Mouse (Mus musculus): ENCODE data around the gene Pik3r4. TPM values are rescaled to one million over a fixed set of nuclear protein-coding genes. Genes with fewer than 3 reads are reported as not detected.
"Not testable (repeated sequence)": the region's sequence is repeated elsewhere in the genome, so short reads cannot be mapped to it uniquely, and the experiment has no call there.

Pik3r4 gene
- polyA plus RNA-seq (2014; fragmentation: Nextera tagmentation; extraction: Ambion mirVana) = 13.8 and 26.8 TPM in 2 replicates

DNA sequence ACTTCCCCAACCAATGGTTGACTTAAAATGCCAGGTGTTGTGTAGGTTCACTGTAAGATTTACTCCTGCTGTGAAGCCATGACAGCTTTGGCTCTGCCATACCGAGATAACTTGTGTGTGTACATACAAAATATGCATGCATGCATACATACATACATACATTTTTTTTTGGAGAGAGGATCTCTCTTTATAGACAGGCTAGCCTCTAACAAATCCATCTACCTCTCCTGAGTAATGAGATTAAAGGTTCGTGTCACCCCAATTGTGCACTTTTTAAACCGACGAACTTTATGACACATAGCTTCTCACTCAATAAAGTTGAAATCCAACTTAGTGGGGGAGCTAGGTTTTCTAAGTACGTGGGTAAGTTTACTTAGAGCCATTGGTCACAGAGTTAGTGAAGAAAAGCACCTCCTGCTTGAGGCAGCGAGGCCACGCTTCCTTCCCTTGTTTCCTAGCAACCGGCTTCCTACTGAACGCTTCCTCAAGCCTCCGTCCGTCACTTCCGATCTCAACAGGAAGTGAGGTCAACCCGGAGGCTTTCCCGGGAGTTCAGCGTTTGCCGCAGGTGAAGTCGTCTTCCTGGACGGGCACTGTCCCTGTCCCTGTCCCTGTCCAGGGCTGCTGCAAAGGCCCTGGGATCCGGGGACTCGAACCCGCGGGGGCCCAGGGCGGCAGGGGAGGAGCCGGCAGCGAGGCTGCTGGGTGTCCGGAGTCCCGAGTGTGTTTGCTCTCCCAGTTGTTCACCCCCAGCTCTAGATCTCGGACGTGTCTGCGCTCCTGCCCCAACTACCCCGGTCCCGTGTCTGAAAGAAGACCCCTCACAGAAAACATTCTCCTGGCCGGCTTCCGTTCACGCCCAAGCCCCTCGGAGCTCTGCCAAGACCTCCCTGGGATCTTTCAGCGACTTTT lies at the start of gene Pik3r4:
TSS of gene Pik3r4 (plus strand) at position 519 of the 912 bp plus-strand sequence.
- Histone ChIP-seq H3K4me3 (ENCODE audit: low read length) (peak within 1 kb of the TSS; percentile 67), H3K4me1 (ENCODE audit: control insufficient read depth, insufficient read depth, low read length) (0 out of 2 replicates have a peak, but pooled peaks cover 5% of the 10 kb centered on the region), H3K27ac (ENCODE audit: low read depth, low read length) (0 out of 2 replicates have a peak within 1 kb of the TSS, but pooled peaks have one; percentile 1), H3K9ac (ENCODE audit: low read depth, low read length) (peak within 1 kb of the TSS; percentile 69), H3K27me3 (ENCODE audit: control insufficient read depth, insufficient read depth, low read length) (no peaks in the 10 kb centered on the region), H3K9me3 (ENCODE audit: control insufficient read depth, low read length) (no peaks in the 10 kb centered on the region), H3K4me2 (replicated peaks; ENCODE audit: low read depth, low read length) (peak within 1 kb of the TSS; percentile 75), H3K36me3 (ENCODE audit: control insufficient read depth, insufficient read depth, low read length) (peaks cover 11% of the 10 kb centered on the region)
- WGBS = 6% methylated on average over 37 of the region's 37 CpGs
- ATAC-seq (ENCODE audit: low FRiP score, low TSS enrichment) = peak; percentile 94

DNA sequence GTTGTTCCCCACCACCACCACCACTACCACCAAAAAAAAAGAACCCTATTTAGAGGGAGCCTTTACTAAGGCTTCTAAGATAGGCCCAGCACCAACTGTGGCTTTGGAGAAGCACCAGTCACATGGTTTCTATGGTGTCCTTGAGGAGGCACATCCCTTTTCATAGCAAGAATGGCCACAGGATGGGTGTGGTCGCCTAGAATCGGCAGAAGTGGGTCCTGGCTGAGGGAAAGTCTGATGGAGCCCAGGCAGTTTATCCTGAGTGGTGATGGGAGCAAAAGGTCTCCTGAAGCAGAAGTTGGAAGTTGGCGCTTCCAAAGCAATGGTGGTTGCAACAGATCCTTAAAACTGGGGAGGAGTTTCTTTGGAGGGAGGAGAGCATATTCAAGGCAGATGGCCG lies 43.9 kb upstream of the Pik3r4 start:
- Histone ChIP-seq H3K9me3 (ENCODE audit: control insufficient read depth, low read length) (no peaks in the 10 kb centered on the region), H3K9ac (ENCODE audit: low read depth, low read length) (no peak overlapping the region), H3K4me2 (replicated peaks; ENCODE audit: low read depth, low read length) (no peak overlapping the region), H3K4me3 (ENCODE audit: low read length) (no peak overlapping the region), H3K36me3 (ENCODE audit: control insufficient read depth, insufficient read depth, low read length) (no peaks in the 10 kb centered on the region), H3K27me3 (ENCODE audit: control insufficient read depth, insufficient read depth, low read length) (no peaks in the 10 kb centered on the region), H3K4me1 (ENCODE audit: control insufficient read depth, insufficient read depth, low read length) (no peaks in the 10 kb centered on the region), H3K27ac (ENCODE audit: low read depth, low read length) (no peak overlapping the region)
- no peak for ATAC-seq (ENCODE audit: low FRiP score, low TSS enrichment)
- WGBS = 93% methylated on average over 4 of the region's 4 CpGs

DNA sequence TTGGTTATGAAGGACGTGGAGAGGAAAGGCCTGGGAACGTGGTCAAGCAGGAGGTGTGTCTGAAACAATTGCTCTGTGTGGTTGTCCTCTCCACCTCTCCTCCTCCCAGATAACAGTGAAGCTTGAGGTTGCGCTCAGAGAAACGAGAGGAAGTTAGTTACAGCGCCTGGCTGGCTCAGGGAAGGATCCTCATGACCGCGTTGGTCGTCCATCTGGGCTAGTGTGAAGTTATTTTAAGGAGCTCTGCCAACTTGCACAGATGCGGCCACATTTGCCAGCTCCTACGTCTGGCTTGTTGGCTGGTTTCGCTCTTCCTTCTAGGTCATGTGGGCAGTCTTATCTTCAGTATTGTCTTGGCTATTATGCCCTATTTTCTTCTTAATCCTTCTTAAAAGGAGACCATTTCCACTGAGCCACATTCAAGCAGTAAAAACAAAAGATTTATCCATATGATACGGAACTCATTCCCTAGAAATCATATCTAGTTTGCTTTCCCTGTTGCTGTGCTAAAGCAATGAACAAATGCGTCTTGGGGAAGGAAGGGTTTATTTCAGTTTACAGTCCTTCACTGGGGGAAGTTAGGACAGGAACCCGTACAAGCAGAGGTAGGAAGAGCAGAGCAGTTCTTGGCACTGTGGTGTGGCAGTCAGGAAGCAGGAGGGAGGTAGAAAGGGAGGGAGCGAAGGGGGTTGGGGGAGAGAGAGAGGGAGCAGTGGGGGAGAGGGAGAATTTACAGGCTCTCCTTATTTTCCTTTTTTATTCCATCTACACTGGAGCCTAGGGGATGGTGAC lies 30.6 kb upstream of the Pik3r4 start:
- ATAC-seq (ENCODE audit: low FRiP score, low TSS enrichment) = no peak
- H3K27ac ChIP-seq (ENCODE audit: low read depth, low read length) = no peak overlapping the region
- H3K9me3 ChIP-seq (ENCODE audit: control insufficient read depth, low read length) = no peaks in the 10 kb centered on the region
- WGBS = 87% methylated on average over 15 of the region's 15 CpGs
- H3K4me1 ChIP-seq (ENCODE audit: control insufficient read depth, insufficient read depth, low read length) = no peaks in the 10 kb centered on the region
- no peak overlapping the region for H3K4me3 ChIP-seq (ENCODE audit: low read length)
- no peak overlapping the region for H3K4me2 ChIP-seq (replicated peaks; ENCODE audit: low read depth, low read length)
- H3K9ac ChIP-seq (ENCODE audit: low read depth, low read length) = no peak overlapping the region
- no peaks in the 10 kb centered on the region for H3K36me3 ChIP-seq (ENCODE audit: control insufficient read depth, insufficient read depth, low read length)
- no peaks in the 10 kb centered on the region for H3K27me3 ChIP-seq (ENCODE audit: control insufficient read depth, insufficient read depth, low read length)

DNA sequence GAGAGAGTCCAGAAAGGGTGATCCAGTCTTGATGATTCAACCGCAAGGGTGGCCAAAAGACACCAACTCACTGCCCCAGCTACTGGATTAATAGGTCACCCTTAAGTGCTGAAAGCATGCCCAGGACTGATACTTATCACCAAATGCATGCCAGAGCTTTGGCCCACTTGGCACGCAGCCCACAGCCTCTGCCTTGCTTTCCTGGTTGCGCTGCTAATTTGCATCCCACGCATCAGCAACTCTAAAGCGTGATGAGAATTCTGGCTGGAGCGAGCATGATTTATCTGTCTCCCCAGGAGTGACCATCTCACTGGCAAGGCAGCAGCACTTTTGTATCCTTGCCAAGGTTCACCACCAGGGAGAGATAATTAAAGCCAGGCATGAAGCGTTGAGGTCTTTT lies 29.9 kb upstream of the Pik3r4 start:
- no peaks in the 10 kb centered on the region for H3K27me3 ChIP-seq (ENCODE audit: control insufficient read depth, insufficient read depth, low read length)
- WGBS = 66% methylated on average over 7 of the region's 7 CpGs
- no peak overlapping the region for H3K9ac ChIP-seq (ENCODE audit: low read depth, low read length)
- no peak overlapping the region for H3K27ac ChIP-seq (ENCODE audit: low read depth, low read length)
- no peak overlapping the region for H3K4me2 ChIP-seq (replicated peaks; ENCODE audit: low read depth, low read length)
- no peaks in the 10 kb centered on the region for H3K9me3 ChIP-seq (ENCODE audit: control insufficient read depth, low read length)
- H3K36me3 ChIP-seq (ENCODE audit: control insufficient read depth, insufficient read depth, low read length) = no peaks in the 10 kb centered on the region
- H3K4me1 ChIP-seq (ENCODE audit: control insufficient read depth, insufficient read depth, low read length) = no peaks in the 10 kb centered on the region
- no peak for ATAC-seq (ENCODE audit: low FRiP score, low TSS enrichment)
- H3K4me3 ChIP-seq (ENCODE audit: low read length) = no peak overlapping the region

DNA sequence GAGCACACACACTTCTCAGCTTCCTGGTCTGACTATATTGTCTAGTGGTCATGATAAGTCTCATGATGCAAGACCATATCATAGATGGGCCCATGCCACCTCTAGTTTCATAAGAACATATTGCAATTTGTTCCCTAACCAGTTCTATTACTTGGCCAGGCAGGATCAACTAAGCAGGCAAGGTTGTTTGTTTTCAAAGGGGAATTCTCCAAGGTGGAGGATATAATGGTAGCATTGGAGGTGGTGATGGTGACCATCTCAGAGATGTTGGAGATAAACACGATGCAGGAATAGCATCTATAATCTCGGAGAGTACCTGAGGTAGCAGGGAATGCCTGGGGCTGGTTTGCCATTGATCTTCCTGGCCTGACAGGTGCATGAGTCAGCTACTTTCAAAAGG lies 26.8 kb upstream of the Pik3r4 start:
- Histone ChIP-seq H3K9ac (ENCODE audit: low read depth, low read length) (no peak overlapping the region), H3K27me3 (ENCODE audit: control insufficient read depth, insufficient read depth, low read length) (no peaks in the 10 kb centered on the region), H3K4me1 (ENCODE audit: control insufficient read depth, insufficient read depth, low read length) (no peaks in the 10 kb centered on the region), H3K27ac (ENCODE audit: low read depth, low read length) (no peak overlapping the region), H3K36me3 (ENCODE audit: control insufficient read depth, insufficient read depth, low read length) (no peaks in the 10 kb centered on the region), H3K9me3 (ENCODE audit: control insufficient read depth, low read length) (no peaks in the 10 kb centered on the region), H3K4me3 (ENCODE audit: low read length) (no peak overlapping the region), H3K4me2 (replicated peaks; ENCODE audit: low read depth, low read length) (no peak overlapping the region)
- 70% methylated on average over 2 of the region's 2 CpGs for WGBS
- no peak for ATAC-seq (ENCODE audit: low FRiP score, low TSS enrichment)

DNA sequence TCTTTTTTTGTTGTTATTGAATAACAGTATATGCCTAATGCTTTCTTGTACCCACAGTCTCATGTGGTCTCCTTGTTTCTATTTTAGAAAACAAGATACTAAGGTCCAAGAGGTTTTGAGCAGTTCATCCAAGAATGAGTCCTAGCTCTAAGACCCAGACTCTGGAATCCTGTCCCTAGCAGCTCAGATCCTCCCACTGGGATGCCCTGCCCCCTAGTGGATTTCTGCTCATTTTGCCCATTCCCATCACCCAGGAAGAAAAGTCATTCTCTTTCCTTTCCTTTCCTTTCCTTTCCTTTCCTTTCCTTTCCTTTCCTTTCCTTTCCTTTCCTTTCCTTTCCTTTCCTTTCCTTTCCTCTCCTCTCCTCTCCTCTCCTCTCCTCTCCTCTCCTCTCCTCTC lies 25.5 kb upstream of the Pik3r4 start:
- H3K4me3 ChIP-seq (ENCODE audit: low read length); H3K36me3 ChIP-seq (ENCODE audit: control insufficient read depth, insufficient read depth, low read length); H3K4me2 ChIP-seq (replicated peaks; ENCODE audit: low read depth, low read length); H3K27me3 ChIP-seq (ENCODE audit: control insufficient read depth, insufficient read depth, low read length); H3K27ac ChIP-seq (ENCODE audit: low read depth, low read length); H3K9me3 ChIP-seq (ENCODE audit: control insufficient read depth, low read length); H3K9ac ChIP-seq (ENCODE audit: low read depth, low read length); H3K4me1 ChIP-seq (ENCODE audit: control insufficient read depth, insufficient read depth, low read length); ATAC-seq (ENCODE audit: low FRiP score, low TSS enrichment): not testable (repeated sequence)

DNA sequence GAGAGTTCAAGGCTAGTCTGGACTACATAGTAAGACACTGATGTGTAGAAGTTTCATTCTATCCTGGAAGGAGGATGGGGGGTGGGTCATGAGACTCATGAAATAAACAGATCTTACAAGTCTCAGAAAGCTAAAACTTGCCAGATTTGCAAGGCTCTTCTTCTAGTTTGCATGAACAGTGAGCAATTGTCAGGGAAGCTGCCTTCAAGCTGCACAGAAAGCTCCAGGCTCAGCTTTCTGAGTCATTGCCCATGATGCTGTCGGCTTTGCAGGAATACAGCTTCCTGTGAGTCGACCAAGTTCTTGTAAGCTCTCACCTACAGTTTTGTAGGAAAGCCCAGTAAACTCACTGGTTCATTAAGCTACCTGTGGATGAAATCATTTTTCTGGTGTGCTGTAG lies 8.8 kb upstream of the Pik3r4 start:
- H3K4me2 ChIP-seq (replicated peaks; ENCODE audit: low read depth, low read length) = no peak overlapping the region
- H3K4me3 ChIP-seq (ENCODE audit: low read length) = no peak overlapping the region
- no peaks in the 10 kb centered on the region for H3K9me3 ChIP-seq (ENCODE audit: control insufficient read depth, low read length)
- H3K27ac ChIP-seq (ENCODE audit: low read depth, low read length) = no peak overlapping the region
- no peaks in the 10 kb centered on the region for H3K27me3 ChIP-seq (ENCODE audit: control insufficient read depth, insufficient read depth, low read length)
- WGBS = 81% methylated on average over 2 of the region's 2 CpGs
- no peak for ATAC-seq (ENCODE audit: low FRiP score, low TSS enrichment)
- H3K36me3 ChIP-seq (ENCODE audit: control insufficient read depth, insufficient read depth, low read length) = no peaks in the 10 kb centered on the region
- no peak overlapping the region for H3K9ac ChIP-seq (ENCODE audit: low read depth, low read length)
- H3K4me1 ChIP-seq (ENCODE audit: control insufficient read depth, insufficient read depth, low read length) = no peaks in the 10 kb centered on the region

DNA sequence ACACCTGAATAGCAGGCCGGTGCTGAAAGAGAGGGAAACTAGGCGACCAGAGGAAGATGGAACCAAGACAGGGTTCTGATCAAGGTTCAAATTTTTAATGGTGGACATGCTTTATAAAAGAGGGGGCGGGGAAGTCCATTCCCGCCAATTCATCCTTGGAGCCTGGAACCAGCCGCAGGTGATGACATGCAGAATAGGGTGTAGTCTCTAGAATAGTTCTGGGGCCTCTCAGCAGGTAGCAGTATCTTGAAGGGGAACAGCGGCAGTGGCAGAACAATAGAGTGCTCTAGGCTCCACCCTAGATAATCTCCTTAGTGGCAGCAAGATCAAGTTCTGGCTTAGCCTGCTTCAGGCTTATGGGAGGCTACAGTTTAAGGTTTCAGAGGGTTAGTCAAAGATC lies 1.4 kb upstream of the Pik3r4 start:
- not testable (repeated sequence) for ATAC-seq (ENCODE audit: low FRiP score, low TSS enrichment); H3K9ac ChIP-seq (ENCODE audit: low read depth, low read length)

DNA sequence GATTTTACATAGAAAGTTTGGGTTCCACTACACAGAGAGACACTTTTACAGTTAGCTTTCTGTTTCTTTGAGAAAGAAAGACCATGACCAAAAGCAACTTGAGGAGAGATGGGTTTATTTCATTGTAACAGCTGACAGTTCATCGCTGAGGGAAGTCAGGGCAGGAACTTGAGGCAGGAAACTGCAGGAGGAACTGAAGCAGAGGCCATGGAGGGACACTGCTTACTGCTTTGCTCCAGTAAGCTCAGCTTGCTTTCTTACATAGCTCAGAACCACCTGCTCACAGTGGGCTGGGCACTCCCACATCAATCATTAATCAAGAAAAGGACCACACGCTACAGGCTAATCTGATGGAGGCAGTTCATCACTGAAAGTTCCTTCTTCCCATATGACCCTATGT lies 13.4 kb downstream of the Pik3r4 start:
- no peak overlapping the region for H3K9ac ChIP-seq (ENCODE audit: low read depth, low read length)
- ATAC-seq (ENCODE audit: low FRiP score, low TSS enrichment) = 0 out of 2 replicates have a peak, but pooled peaks have one; percentile 49
- H3K27me3 ChIP-seq (ENCODE audit: control insufficient read depth, insufficient read depth, low read length) = no peaks in the 10 kb centered on the region
- H3K4me1 ChIP-seq (ENCODE audit: control insufficient read depth, insufficient read depth, low read length) = no peaks in the 10 kb centered on the region
- H3K36me3 ChIP-seq (ENCODE audit: control insufficient read depth, insufficient read depth, low read length) = peaks cover 39% of the 10 kb centered on the region
- WGBS = 54% methylated on average over 2 of the region's 2 CpGs
- no peak overlapping the region for H3K27ac ChIP-seq (ENCODE audit: low read depth, low read length)
- no peaks in the 10 kb centered on the region for H3K9me3 ChIP-seq (ENCODE audit: control insufficient read depth, low read length)
- H3K4me2 ChIP-seq (replicated peaks; ENCODE audit: low read depth, low read length) = no peak overlapping the region
- no peak overlapping the region for H3K4me3 ChIP-seq (ENCODE audit: low read length)

More for the DNA sequence above, 1.4 kb upstream of the Pik3r4 start:
- H3K9me3 ChIP-seq (ENCODE audit: control insufficient read depth, low read length); H3K27ac ChIP-seq (ENCODE audit: low read depth, low read length); H3K4me1 ChIP-seq (ENCODE audit: control insufficient read depth, insufficient read depth, low read length); H3K4me3 ChIP-seq (ENCODE audit: low read length); H3K4me2 ChIP-seq (replicated peaks; ENCODE audit: low read depth, low read length); H3K27me3 ChIP-seq (ENCODE audit: control insufficient read depth, insufficient read depth, low read length); H3K36me3 ChIP-seq (ENCODE audit: control insufficient read depth, insufficient read depth, low read length): not testable (repeated sequence)
- WGBS = 81% methylated on average over 6 of the region's 6 CpGs
